Mouse (Mus musculus) heart, embryonic 16.5 days (tissue): Measurements from ENCODE around the gene Tmprss2. TPM values are rescaled to one million over a fixed set of nuclear protein-coding genes. Genes with fewer than 3 reads are reported as not detected.
A peak's percentile ranks its signal among the peaks of the same experiment; 100 is the strongest.

Source experiments
- ATAC-seq: fragments of 200-750 bp; cut with Nextera tagmentation; replicated peaks from 2 replicates; pipeline ENCODE4 v1.8.0; 2017; ENCODE audit warnings: moderate number of reproducible peaks; ENCODE audit not compliant: insufficient read depth, low FRiP score; ENCODE audit errors: extremely low read depth
- H3K27ac ChIP-seq: fragments of 300-500 bp; sonication (generic); 2 replicates; pipeline ENCODE4 v1.5.1; 2014; ENCODE audit warnings: mild to moderate bottlenecking, low read length, control low read depth, moderate library complexity
- H3K27me3 ChIP-seq: fragments of 300-500 bp; sonication (generic); 2 replicates; pipeline ENCODE4 v1.6.1; 2014; ENCODE audit warnings: low read length, mixed read lengths; ENCODE audit not compliant: control insufficient read depth, insufficient read depth
- H3K36me3 ChIP-seq: fragments of 300-500 bp; sonication (generic); 2 replicates; pipeline ENCODE4 v1.6.1; 2014; ENCODE audit not compliant: control insufficient read depth, insufficient read depth
- H3K4me1 ChIP-seq: fragments of 300-500 bp; sonication (generic); 2 replicates; pipeline ENCODE4 v1.6.1; 2014; ENCODE audit warnings: low read length, mixed read lengths; ENCODE audit not compliant: control insufficient read depth, insufficient read depth
- H3K4me2 ChIP-seq: fragments of 300-500 bp; sonication (generic); 2 replicates; pipeline ENCODE4 v1.6.1; 2014; ENCODE audit warnings: low read depth, mild to moderate bottlenecking, control low read depth, low read length
- H3K4me3 ChIP-seq: fragments of 300-500 bp; sonication (generic); 2 replicates; pipeline ENCODE4 v1.5.1; 2014; ENCODE audit warnings: mild to moderate bottlenecking, control low read depth, low read length
- H3K9ac ChIP-seq: fragments of 300-500 bp; sonication (generic); 2 replicates; pipeline ENCODE4 v1.6.1; 2014; ENCODE audit warnings: low read length, control low read depth
- H3K9me3 ChIP-seq: fragments of 300-500 bp; sonication (generic); replicated peaks from 2 replicates; pipeline ENCODE4 v1.6.1; 2016; ENCODE audit warnings: low read length; ENCODE audit not compliant: control insufficient read depth
- WGBS: fragments of 180-500 bp; shearing (Covaris S2); extraction: QIAGEN DNeasy Blood & Tissue Kit; methylation state at CpG from one replicate; pipeline ENCODE4 v1.1.7; 2014; 5-methylcytosine and 5-hydroxymethylcytosine counted together
- polyA plus RNA-seq: library from polyadenylated mRNA; unstranded; fragments of >200 nt; fragmentation: Nextera tagmentation; extraction: Ambion mirVana; gene quantifications from 2 replicates; pipeline ENCODE4 v1.2.1, GENCODE M21; 2015

Gene Tmprss2
- polyA plus RNA-seq: 0.72 and 1.0 TPM in 2 replicates

DNA sequence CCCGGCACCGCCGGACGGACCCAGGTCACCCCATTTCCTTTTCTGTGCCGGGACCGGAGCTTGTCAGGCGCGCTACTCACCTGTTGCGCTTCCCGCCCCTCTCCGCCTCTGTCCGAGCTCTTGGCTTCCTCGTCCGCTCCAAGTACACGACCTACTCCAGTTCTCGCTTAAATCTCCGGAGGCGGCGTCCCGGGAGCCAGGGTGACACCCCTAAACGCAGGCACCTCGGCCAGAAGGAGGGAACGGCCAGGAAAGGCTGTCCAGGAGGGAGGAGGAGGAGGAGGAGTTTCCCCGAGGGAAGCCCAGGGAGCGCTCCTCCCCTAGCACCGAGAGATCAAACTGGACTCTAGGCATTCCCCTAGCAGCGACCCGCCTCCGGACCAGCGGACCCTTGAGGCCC lies at the start of gene Tmprss2:
TSS of gene Tmprss2 (minus strand) at position 257 of the 400 bp plus-strand sequence.
- Histone ChIP-seq H3K4me2 (peak within 1 kb of the TSS; percentile 85), H3K27me3 (peaks cover 51% of the 10 kb centered on the region), H3K9ac (no peak within 1 kb of the TSS), H3K36me3 (no peaks in the 10 kb centered on the region), H3K4me3 (peak within 1 kb of the TSS; percentile 51), H3K4me1 (peaks cover 5% of the 10 kb centered on the region; the same call in 1 of the 2 replicates), H3K27ac (no peak within 1 kb of the TSS), H3K9me3 (no peaks in the 10 kb centered on the region)
- WGBS: under 1% methylated on average over 30 of the region's 30 CpGs
- peak; percentile 45; the same call in 1 of the 2 replicates for ATAC-seq

DNA sequence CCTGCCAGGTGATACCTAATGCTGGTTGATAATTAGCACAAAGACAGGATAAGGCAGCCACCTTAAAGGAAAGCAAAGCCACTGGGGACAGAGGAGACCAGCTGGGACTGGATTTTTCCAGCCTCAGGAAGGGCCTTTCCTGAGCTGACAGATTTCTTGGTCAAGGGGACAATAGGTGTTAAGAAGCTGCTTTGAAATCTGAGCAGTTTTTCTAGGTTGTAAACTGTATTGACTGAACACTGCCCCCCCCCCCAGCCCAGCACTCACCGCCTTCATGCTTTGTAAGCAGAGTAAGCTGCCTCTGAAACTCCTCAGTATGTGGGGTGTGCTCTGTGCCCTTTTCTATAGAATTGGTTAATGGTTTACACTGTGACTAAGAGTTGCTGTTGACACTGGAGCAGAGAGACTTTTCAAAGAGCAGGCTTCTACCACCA lies 48.2 kb upstream of the Tmprss2 start:
- Histone ChIP-seq H3K36me3 (no peaks in the 10 kb centered on the region), H3K27ac (no peak overlapping the region), H3K9me3 (no peaks in the 10 kb centered on the region), H3K4me2 (no peak overlapping the region), H3K4me1 (no peaks in the 10 kb centered on the region), H3K27me3 (no peaks in the 10 kb centered on the region), H3K9ac (no peak overlapping the region), H3K4me3 (no peak overlapping the region)
- ATAC-seq: no peak
- WGBS: 31% methylated on average over 1 of the region's 1 CpGs

DNA sequence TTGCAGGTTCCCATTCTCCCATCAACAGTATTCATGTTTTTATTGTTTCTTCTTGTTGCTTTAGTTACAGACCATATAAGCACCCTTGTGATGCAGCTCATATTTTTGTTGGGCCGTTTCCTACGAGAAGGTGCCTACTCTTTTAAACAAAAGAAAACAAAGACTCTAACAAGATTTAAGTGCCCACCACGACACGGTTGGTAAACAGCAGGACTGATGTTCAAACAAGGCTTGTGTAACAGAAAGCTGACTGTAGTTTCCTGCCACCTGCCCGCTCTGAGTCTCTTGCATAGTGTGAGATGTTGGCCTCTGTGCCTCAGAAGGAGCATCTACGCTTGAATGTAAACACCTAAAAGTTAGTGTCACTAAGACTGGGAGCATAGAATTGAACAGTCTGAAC lies 47.5 kb upstream of the Tmprss2 start:
- H3K36me3 ChIP-seq: no peaks in the 10 kb centered on the region
- ATAC-seq: no peak
- no peak overlapping the region for H3K4me3 ChIP-seq
- H3K9me3 ChIP-seq: no peaks in the 10 kb centered on the region
- no peak overlapping the region for H3K27ac ChIP-seq
- no peak overlapping the region for H3K4me2 ChIP-seq
- H3K4me1 ChIP-seq: no peaks in the 10 kb centered on the region
- H3K9ac ChIP-seq: no peak overlapping the region
- 70% methylated on average over 6 of the region's 6 CpGs for WGBS
- no peaks in the 10 kb centered on the region for H3K27me3 ChIP-seq

GRCm38 (mm10) chr16:97655800-97656199 lies 44.8 kb upstream of the Tmprss2 start:
- 79% methylated on average over 2 of the region's 2 CpGs for WGBS
- Histone ChIP-seq H3K4me1 (no peaks in the 10 kb centered on the region), H3K36me3 (no peaks in the 10 kb centered on the region), H3K9ac (no peak overlapping the region), H3K4me3 (no peak overlapping the region), H3K27ac (no peak overlapping the region), H3K4me2 (no peak overlapping the region), H3K9me3 (no peaks in the 10 kb centered on the region), H3K27me3 (no peaks in the 10 kb centered on the region)
- no peak for ATAC-seq

GRCm38 (mm10) chr16:97649522-97650188 lies 38.7 kb upstream of the Tmprss2 start:
- H3K27me3 ChIP-seq: no peaks in the 10 kb centered on the region
- no peak overlapping the region for H3K4me2 ChIP-seq
- no peak overlapping the region for H3K4me3 ChIP-seq
- H3K4me1 ChIP-seq: no peaks in the 10 kb centered on the region
- H3K9me3 ChIP-seq: no peaks in the 10 kb centered on the region
- H3K9ac ChIP-seq: no peak overlapping the region
- WGBS: 64% methylated on average over 9 of the region's 9 CpGs
- ATAC-seq: no peak
- H3K36me3 ChIP-seq: no peaks in the 10 kb centered on the region
- H3K27ac ChIP-seq: no peak overlapping the region

- Histone ChIP-seq H3K27me3 (no peaks in the 10 kb centered on the region), H3K9me3 (no peaks in the 10 kb centered on the region), H3K36me3 (no peaks in the 10 kb centered on the region), H3K27ac (no peak overlapping the region), H3K9ac (no peak overlapping the region), H3K4me1 (no peaks in the 10 kb centered on the region), H3K4me2 (no peak overlapping the region), H3K4me3 (no peak overlapping the region)
- ATAC-seq: no peak
Observed at GRCm38 (mm10) chr16:97644681-97645080, 33.7 kb upstream of the Tmprss2 start.

DNA sequence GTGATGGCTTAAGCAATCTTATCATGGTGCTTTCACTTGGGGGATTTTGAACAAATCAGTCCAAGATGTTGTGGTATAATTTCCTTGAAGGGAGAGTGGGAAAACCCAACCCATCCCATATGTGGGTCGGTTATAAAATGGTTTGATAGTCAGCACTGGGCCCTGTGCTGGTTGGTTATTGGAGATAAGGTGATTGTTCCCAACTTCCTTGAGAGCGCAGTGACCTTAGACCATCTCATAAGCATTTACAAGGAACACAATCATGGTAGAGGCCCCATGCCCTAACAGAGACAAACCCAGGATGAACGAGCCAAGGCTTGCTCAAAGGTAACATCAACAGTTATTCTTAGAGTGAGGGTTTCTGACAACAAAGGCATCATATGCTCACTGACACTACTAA lies 28.6 kb upstream of the Tmprss2 start:
- ATAC-seq: no peak
- Histone ChIP-seq H3K4me3 (no peak overlapping the region), H3K36me3 (no peaks in the 10 kb centered on the region), H3K27me3 (no peaks in the 10 kb centered on the region), H3K4me2 (no peak overlapping the region), H3K27ac (no peak overlapping the region), H3K9ac (no peak overlapping the region), H3K4me1 (no peaks in the 10 kb centered on the region), H3K9me3 (peaks cover 2% of the 10 kb centered on the region; the same call in 1 of the 2 replicates)
- 75% methylated on average over 3 of the region's 3 CpGs for WGBS

DNA sequence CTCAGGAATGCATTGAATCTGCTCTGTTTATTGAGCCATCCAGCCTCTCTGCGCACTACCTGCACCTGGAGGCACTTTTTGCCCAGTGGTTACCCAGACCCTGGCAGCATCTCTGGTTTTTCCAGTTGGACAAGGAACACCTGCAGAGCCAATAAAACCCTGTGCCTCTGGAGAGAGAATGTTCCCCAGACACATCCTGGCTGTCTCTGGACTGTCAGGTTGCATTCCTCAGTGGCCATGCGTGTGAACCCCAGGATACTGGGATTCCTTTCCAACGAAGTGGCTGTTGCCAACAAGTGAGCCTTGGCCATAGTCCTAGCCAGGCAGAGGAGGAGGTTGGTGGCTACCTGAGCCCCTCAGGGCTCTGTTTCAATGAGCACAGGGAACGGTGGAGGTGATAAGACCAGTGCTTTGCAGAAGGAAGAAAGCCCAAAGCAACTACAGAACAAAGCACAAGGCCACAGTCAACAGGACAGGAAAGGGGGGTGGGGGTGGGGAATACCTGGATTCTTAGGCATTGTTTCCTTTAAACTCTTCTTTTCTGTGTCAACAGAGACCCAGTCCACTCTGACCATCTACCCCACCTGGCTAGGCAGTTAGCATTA lies 22.0 kb upstream of the Tmprss2 start:
- Histone ChIP-seq H3K27ac (no peak overlapping the region), H3K27me3 (no peaks in the 10 kb centered on the region), H3K9me3 (peaks cover 2% of the 10 kb centered on the region; the same call in 1 of the 2 replicates), H3K4me2 (no peak overlapping the region), H3K4me3 (no peak overlapping the region), H3K9ac (no peak overlapping the region), H3K4me1 (no peaks in the 10 kb centered on the region), H3K36me3 (no peaks in the 10 kb centered on the region)
- 42% methylated on average over 4 of the region's 4 CpGs for WGBS
- no peak for ATAC-seq

DNA sequence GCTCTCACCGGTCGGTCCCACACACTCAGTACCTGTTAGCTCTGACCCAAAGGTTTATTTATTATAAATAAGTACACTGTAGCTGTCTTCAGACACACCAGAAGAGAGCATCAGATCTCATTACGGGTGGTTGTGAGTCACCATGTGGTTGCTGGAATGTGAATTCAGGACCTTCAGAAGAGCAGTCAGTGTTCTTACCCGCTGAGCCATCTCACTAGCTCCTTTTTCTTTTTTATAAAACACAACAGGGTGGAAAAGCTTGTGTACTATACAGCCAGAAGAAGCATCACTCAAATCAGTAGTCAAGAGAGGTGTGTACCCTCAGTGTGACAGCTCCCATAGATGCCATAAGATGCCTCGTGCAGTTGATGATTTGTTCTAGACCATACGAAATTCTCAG lies 12.2 kb upstream of the Tmprss2 start:
- Histone ChIP-seq H3K9ac (no peak overlapping the region), H3K4me3 (no peak overlapping the region), H3K4me2 (no peak overlapping the region), H3K36me3 (no peaks in the 10 kb centered on the region), H3K27ac (no peak overlapping the region), H3K4me1 (no peaks in the 10 kb centered on the region), H3K27me3 (no peaks in the 10 kb centered on the region), H3K9me3 (no peaks in the 10 kb centered on the region)
- no peak for ATAC-seq
- WGBS: 80% methylated on average over 6 of the region's 6 CpGs
